Mouse (Mus musculus) cerebellum, adult 2 months (tissue): Measurements from ENCODE around the gene Dbp. TPM values are rescaled to one million over a fixed set of nuclear protein-coding genes. Genes with fewer than 3 reads are reported as not detected.
A peak's percentile ranks its signal among the peaks of the same experiment; 100 is the strongest.

ENCODE experiments used
- DNase-seq, 2 experiments: peaks; one replicate each; pipeline ENCODE4 v3.0.0; 2021
- H3K27ac ChIP-seq: fragments of 200-500 bp; 2 replicates; pipeline ENCODE4 v1.5.1; 2012; ENCODE audit warnings: low read length, control low read depth, inconsistent platforms; ENCODE audit not compliant: insufficient read depth
- H3K27me3 ChIP-seq: fragments of 200-500 bp; 2 replicates; pipeline ENCODE4 v1.6.1; 2012; ENCODE audit warnings: inconsistent platforms, mild to moderate bottlenecking, low read length, moderate library complexity; ENCODE audit not compliant: control insufficient read depth, insufficient read depth
- H3K4me1 ChIP-seq: fragments of 200-500 bp; 2 replicates; pipeline ENCODE4 v1.6.1; 2011; ENCODE audit warnings: low read length; ENCODE audit not compliant: control insufficient read depth, insufficient read depth
- H3K4me3 ChIP-seq: fragments of 200-500 bp; replicated peaks from 2 replicates; pipeline ENCODE3; 2011; ENCODE audit warnings: mild to moderate bottlenecking, low read depth, low read length, control low read depth; ENCODE audit not compliant: insufficient read depth
- CTCF ChIP-seq: fragments of 200-500 bp; IDR thresholded peaks from 2 replicates; pipeline ENCODE4 v1.5.1; 2011; ENCODE audit warnings: low read depth, mild to moderate bottlenecking, control low read depth, low read length, moderate library complexity, borderline replicate concordance; ENCODE audit not compliant: insufficient read depth
- POLR2A ChIP-seq: fragments of 200-500 bp; IDR thresholded peaks from 2 replicates; pipeline ENCODE4 v1.6.1; 2011; ENCODE audit warnings: low read length, control low read depth, borderline replicate concordance; ENCODE audit not compliant: insufficient read depth
- WGBS: fragments of 180-500 bp; shearing (Covaris S2); methylation state at CpG from one replicate; pipeline ENCODE4 v1.1.7; 2018; 5-methylcytosine and 5-hydroxymethylcytosine counted together
- polyA plus RNA-seq: library from polyadenylated mRNA; depleted of rRNA; stranded (reverse); fragments of >200 nt; gene quantifications from 2 replicates; pipeline ENCODE4 v1.2.3, GENCODE M21; 2012

Gene Dbp
- polyA plus RNA-seq, 1 experiment, result 239 TPM

DNA sequence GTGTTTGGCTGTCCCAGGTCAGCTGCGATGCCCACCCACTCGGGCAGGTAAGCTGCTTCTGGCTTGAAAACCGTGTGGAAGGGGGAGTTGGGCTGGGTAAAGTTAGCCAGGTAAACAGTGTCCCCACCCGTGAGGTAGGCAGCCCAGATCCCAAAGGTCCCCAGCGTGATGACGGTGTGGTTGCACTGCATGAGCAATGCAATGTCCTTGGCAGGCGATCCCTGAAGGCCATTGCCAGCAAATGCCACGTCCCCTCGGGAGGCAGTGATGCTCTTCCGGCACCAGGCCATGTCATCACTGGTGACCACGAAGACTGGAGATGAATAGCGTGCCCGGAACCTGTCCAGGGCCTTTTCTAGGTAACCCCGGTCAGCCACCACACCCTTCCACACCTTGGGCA lies 26.4 kb upstream of the Dbp start:
- H3K27me3 ChIP-seq, result no peaks in the 10 kb centered on the region
- DNase-seq, result no peak
- TF ChIP-seq CTCF, result no peak
- no peak for TF ChIP-seq POLR2A
- H3K4me3 ChIP-seq, result no peak overlapping the region
- H3K27ac ChIP-seq, result no peak overlapping the region
- 80% methylated on average over 14 of the region's 14 CpGs for WGBS
- peaks cover 29% of the 10 kb centered on the region for H3K4me1 ChIP-seq

DNA sequence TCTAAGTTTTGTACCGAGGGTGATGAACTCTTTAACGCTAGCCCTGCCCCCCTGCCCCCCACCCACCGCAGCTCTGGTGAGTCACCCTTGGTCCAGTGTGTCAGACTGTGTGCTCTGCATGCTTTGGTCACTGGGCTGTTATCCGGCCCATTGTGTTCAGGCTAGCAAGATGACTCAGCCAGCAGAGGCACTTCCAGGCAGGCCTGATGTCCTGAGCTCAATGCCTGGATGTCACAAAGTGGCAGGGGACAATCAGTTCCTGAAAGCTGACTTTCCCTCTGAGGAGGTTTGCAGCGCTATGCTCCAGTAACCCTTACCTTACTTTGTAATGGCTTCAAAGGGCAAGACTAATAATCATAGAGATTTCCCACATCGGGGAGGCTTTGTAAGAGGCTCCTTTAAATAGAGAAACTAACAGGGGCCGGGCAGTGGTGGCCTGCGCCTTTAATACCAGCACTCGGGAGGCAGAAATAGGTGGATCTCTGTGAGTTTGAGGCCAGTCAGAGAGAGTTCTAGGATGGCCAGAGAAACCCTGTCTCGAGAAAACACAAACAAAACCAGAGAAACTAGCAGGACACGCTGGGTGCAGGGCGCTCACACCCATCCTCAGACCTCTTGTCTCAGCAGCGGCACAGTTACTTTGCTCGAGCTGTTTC lies 24.8 kb upstream of the Dbp start:
- no peak overlapping the region for H3K4me3 ChIP-seq
- H3K27me3 ChIP-seq, result no peaks in the 10 kb centered on the region
- no peak for TF ChIP-seq POLR2A
- no peak for TF ChIP-seq CTCF
- peaks cover 29% of the 10 kb centered on the region for H3K4me1 ChIP-seq
- H3K27ac ChIP-seq, result peak overlapping the region; percentile 73; the same call in 1 of the 2 replicates
- peak in 1 of 2 experiments; percentile 61 for DNase-seq
- 56% methylated on average over 14 of the region's 14 CpGs for WGBS

DNA sequence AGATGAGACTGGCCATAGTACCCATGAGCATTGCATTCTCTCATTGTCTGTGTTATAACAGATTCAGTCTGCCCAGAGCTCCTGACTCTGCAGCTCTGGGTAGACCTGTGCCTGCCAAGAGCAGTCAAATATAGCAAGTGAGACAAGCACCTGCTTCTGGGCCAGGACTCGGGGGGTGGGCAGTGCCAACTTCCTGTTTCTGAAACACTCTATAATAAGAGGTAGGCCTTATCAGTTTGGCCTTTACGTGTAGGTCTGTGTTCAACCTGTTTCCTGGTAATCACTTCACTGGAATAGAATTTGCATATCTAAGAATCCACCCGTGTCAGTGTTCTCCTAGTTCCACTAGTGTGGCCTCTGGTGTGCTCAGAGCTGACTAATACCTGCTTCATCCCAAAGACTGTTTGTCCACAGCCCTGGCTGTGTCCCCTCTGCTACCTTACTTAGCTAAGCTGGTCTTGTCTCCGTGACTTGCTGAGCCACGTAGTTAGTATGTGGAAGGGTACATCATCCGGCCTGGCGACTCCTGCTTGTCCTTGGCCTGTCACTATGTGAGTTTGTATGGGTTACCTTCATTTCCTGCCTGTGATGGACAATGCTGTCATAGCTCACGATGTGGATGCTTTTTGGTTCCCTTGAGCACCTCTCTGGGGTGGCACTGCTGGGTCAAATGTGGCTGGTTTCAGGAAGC lies 23.7 kb upstream of the Dbp start:
- 38% methylated on average over 8 of the region's 8 CpGs for WGBS
- DNase-seq, result peak; percentile 60 to 80
- Histone ChIP-seq H3K27me3 (no peaks in the 10 kb centered on the region), H3K4me3 (no peak overlapping the region), H3K4me1 (peaks cover 29% of the 10 kb centered on the region), H3K27ac (peak overlapping the region; percentile 73)
- TF ChIP-seq POLR2A (no peak), CTCF (no peak)

DNA sequence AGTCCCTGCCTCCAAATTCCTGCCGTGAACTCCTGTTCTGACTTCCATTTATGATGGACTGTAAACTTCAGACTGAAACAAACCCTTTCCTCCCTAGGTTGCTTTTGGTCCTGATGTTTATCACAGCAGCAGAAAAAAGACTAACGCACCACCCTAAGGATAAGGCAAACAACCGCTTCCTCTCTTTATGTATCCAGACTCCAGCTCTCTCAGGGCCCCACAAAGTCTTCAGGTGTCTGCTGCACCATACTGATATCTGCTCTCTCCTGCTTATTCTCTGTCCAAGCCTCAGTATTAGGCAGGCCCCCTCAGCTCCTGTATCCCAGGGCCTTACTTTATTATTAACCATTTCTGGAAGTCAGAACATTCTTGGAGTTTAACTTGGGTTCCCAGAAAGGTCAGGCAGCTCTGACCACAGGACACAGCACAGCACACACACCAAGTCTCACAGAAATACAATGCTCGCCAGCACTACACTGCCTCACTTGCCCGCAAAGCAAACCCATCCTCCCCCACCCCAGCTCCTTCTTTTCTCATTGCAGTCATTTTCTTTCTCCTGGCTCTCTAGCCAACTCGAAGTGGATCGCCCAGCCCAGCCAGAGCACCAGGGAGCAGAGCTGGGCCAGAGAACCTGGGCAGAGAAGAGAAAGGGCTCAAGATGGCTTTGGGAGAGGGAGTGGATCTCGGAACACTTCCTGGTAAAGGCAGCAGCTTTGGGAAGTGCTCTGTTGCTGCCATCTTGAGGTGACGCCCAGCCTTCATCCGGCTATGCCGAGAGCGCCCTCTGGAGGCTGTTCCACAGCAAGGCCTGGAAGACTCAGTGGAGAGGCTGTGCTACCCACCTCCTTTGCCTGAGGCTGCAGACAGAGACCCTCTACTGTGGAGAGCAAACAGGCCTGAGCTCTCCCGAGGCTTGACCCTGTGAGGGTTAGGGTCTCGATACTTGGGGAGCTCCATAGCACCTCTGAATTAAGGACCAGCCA lies 22.5 kb upstream of the Dbp start:
- peak; percentile 87 to 90 for DNase-seq
- WGBS, result 29% methylated on average over 14 of the region's 14 CpGs
- Histone ChIP-seq H3K27me3 (no peaks in the 10 kb centered on the region), H3K4me1 (peaks cover 29% of the 10 kb centered on the region), H3K4me3 (no peak overlapping the region), H3K27ac (peak overlapping the region; percentile 74)
- peak; percentile 99 for TF ChIP-seq CTCF
- TF ChIP-seq POLR2A, result peak; percentile 23; the same call in 1 of the 2 replicates

DNA sequence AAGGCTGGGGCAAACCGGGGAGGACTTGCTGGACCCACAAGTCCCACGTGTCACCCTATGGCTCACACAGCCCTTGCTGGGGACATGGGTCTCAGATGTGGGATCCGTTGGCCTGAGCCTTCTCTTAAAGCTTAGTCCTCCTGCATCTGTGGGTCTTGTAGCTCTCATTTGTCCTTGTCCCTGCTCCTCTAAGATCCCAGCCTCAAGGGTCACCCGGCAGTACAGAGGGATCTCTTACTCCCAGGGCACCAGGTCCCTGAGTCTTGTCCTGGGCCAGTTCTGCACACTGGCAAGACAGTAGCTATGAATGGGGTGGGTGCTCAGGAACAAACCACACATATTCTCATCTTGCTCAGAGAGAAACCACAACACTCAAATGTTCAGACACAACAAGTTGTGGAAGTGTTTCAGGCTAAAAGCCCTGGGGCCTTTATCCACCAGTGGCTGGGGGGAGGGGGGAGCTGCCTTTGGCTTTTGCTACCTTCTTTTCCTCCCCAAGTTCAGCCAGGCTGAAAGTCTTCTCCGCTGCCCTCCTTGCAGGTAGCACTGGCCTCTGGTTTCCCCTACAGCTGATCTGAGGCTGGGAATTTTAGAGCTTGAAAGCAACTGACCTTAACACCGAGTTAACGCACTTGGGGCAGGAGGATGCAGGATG lies 21.4 kb upstream of the Dbp start, which contains the start of gene Ntn5:
Ntn5 (plus strand) TSS at position 627 of the 655 bp plus-strand sequence.
- Histone ChIP-seq H3K4me3 (no peak within 1 kb of the TSS), H3K27me3 (no peaks in the 10 kb centered on the region), H3K4me1 (peaks cover 29% of the 10 kb centered on the region), H3K27ac (no peak within 1 kb of the TSS)
- TF ChIP-seq CTCF (no peak), POLR2A (no peak)
- WGBS, result 81% methylated on average over 7 of the region's 7 CpGs
- no peak for DNase-seq

DNA sequence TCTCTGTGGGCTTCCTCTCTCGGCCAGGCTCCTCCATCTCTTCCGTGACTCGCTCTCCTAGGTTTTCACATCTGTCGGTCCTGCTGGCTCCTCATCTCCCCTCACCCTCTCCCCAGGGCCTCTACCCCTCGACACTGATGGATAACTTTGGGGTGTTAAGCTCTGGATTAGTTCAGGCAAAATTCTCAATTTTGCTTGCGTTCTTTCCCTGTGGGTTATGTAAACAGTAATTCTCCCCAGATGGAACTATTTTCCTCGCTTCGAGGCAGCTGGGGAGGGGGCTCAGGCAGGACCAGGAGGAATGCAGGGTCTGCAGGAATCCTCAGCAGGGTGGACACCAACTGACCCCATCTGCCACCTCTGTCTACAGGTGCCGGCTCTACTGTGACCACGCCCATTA lies 19.1 kb upstream of the Dbp start:
- TF ChIP-seq CTCF (no peak), POLR2A (no peak)
- H3K4me1 ChIP-seq, result peaks cover 20% of the 10 kb centered on the region
- no peak overlapping the region for H3K27ac ChIP-seq
- 72% methylated on average over 10 of the region's 10 CpGs for WGBS
- no peaks in the 10 kb centered on the region for H3K27me3 ChIP-seq
- no peak overlapping the region for H3K4me3 ChIP-seq
- DNase-seq, result no peak

DNA sequence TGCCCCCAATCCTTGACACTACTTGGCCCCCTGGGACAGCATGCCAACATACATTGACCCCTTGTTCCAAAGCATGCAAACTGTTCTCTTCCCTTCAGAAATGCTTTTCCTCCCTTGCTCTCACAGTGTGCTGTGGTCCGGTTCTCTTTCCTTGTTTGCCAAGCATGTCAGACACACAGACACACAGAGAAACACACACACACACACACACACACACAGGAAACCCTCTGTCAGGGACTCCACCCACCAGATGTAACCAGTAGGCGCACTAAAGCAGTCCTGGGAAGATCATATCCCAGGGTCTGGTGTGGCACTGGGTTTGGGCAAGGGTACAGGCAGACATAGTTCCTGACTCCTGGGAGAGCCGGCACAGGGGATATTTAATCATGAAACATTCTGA lies 18.0 kb upstream of the Dbp start:
- WGBS, result 59% methylated on average over 3 of the region's 3 CpGs
- no peak for TF ChIP-seq CTCF
- TF ChIP-seq POLR2A, result no peak

More for the DNA sequence above, 18.0 kb upstream of the Dbp start:
- Histone ChIP-seq H3K4me1 (peaks cover 11% of the 10 kb centered on the region), H3K27me3 (no peaks in the 10 kb centered on the region), H3K27ac (no peak overlapping the region), H3K4me3 (no peak overlapping the region)
- DNase-seq, result no peak
